Mouse (Mus musculus) liver, embryonic 11.5 days (tissue): Measurements from ENCODE around the gene Mrpl20. TPM values are rescaled to one million over a fixed set of nuclear protein-coding genes. Genes with fewer than 3 reads are reported as not detected.

Experiments used
- ATAC-seq: fragments of 200-750 bp; cut with Nextera tagmentation; replicated peaks from 2 replicates; pipeline ENCODE4 v1.8.0; 2017; ENCODE audit warnings: moderate number of reproducible peaks, mild to moderate bottlenecking, moderate TSS enrichment, moderate library complexity; ENCODE audit not compliant: low FRiP score
- DNase-seq: peaks from one replicate; pipeline ENCODE4 v3.0.0-alpha.2; 2017; ENCODE audit warnings: low spot score
- H3K27ac ChIP-seq: fragments of 300-500 bp; sonication (generic); 2 replicates; pipeline ENCODE4 v1.5.1; 2014; ENCODE audit warnings: mild to moderate bottlenecking, low read depth, low read length, control low read depth
- H3K27me3 ChIP-seq: fragments of 300-500 bp; sonication (generic); replicated peaks from 2 replicates; pipeline ENCODE4 v1.6.1; 2014; ENCODE audit warnings: low read length, mixed read lengths; ENCODE audit not compliant: control insufficient read depth, insufficient read depth
- H3K36me3 ChIP-seq: fragments of 300-500 bp; sonication (generic); 2 replicates; pipeline ENCODE4 v1.6.1; 2014; ENCODE audit warnings: mild to moderate bottlenecking, low read length, moderate library complexity, mixed read lengths; ENCODE audit not compliant: control insufficient read depth, insufficient read depth
- H3K4me1 ChIP-seq: fragments of 300-500 bp; sonication (generic); replicated peaks from 2 replicates; pipeline ENCODE4 v1.6.1; 2014; ENCODE audit warnings: low read length, mixed read lengths; ENCODE audit not compliant: control insufficient read depth, insufficient read depth
- H3K4me2 ChIP-seq: fragments of 300-500 bp; sonication (generic); 2 replicates; pipeline ENCODE4 v1.6.1; 2014; ENCODE audit warnings: mild to moderate bottlenecking, control low read depth, moderate library complexity
- H3K4me3 ChIP-seq: fragments of 300-500 bp; sonication (generic); 2 replicates; pipeline ENCODE4 v1.5.1; 2014; ENCODE audit warnings: low read depth, low read length, control low read depth
- H3K9ac ChIP-seq: fragments of 300-500 bp; sonication (generic); 2 replicates; pipeline ENCODE4 v1.6.1; 2014; ENCODE audit warnings: low read depth, low read length, control low read depth
- H3K9me3 ChIP-seq: fragments of 300-500 bp; sonication (generic); 2 replicates; pipeline ENCODE4 v1.6.1; 2016; ENCODE audit warnings: low read length, inconsistent platforms, mixed read lengths; ENCODE audit not compliant: control insufficient read depth
- WGBS: fragments of 180-500 bp; shearing (Covaris S2); extraction: QIAGEN DNeasy Blood & Tissue Kit; methylation state at CpG from one replicate; pipeline ENCODE4 v1.1.7; 2014; 5-methylcytosine and 5-hydroxymethylcytosine counted together
- polyA plus RNA-seq: library from polyadenylated mRNA; unstranded; fragments of >200 nt; fragmentation: Nextera tagmentation; extraction: Ambion mirVana; gene quantifications from 2 replicates; pipeline ENCODE4 v1.2.1, GENCODE M21; 2014

Mrpl20 gene
- polyA plus RNA-seq, 1 experiment from 2014 or later: 326 TPM

DNA sequence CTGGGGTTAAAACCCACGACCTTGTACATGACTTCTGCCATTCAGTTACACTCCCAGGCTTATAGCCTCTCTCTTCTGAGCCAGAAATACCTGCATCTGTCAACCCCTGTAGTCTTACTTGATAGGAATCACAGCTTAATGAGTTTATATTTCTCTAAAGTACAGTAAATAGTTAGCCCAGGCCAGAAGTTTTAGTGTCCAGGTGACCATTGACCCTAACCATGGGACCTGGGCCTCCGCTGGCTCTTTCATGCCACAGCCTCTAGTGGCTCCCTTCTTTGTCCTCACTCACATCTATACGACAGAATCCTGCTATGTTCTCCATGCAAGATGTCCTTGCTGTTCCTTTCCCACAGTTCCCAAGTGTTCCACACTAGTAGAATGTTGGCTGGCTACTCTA lies 5.2 kb downstream of the Mrpl20 start:
- Histone ChIP-seq H3K9me3 (no peaks in the 10 kb centered on the region), H3K27ac (no peak overlapping the region), H3K36me3 (peaks cover 40% of the 10 kb centered on the region), H3K4me3 (no peak overlapping the region), H3K4me1 (peaks cover 22% of the 10 kb centered on the region), H3K9ac (no peak overlapping the region), H3K4me2 (no peak overlapping the region), H3K27me3 (no peaks in the 10 kb centered on the region)
- ATAC-seq (no peak), DNase-seq (no peak)
- WGBS: 85% methylated on average over 3 of the region's 3 CpGs

DNA sequence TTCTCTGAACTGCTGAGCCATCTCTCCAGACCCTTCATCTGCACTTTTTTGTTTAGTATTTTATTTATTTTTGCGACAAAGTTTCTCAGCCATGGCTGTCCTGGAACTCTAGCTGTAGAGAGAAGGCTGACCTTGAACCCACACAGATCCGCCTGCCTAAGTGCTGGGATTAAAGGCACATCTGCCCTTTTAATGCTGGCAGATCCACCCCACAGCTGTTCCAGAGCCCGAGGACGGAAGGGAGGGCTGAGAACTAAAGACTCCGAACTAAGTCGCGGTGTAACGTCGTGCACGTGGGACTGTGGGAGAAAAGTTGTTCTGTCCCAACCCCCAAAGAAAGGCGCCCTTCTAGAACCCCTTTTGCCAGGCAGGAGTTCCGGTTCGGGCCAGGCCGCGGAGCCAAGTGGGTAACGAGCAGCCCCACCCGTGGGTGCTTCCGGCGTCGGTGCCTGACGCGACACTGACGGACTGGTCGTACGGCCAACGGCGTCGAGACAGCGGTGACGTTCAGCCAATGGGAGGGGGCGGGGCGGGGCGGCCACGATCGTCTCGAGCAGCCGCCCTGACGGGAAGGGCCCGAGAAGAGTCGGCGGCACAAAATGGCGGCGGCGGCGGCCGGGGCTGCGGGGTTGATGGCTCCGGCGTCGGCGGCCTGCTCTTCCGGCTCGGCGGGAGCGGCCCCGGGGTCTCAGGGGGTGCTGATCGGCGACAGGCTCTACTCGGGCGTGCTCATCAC lies 9.4 kb downstream of the Mrpl20 start, which contains the start of gene Ccnl2:
Gene Ccnl2 (plus strand): TSS at position 561 of the 736 bp plus-strand sequence.
- Histone ChIP-seq H3K27ac (peak within 1 kb of the TSS; percentile 87), H3K9ac (peak within 1 kb of the TSS; percentile 98), H3K4me2 (peak within 1 kb of the TSS; percentile 78), H3K4me3 (peak within 1 kb of the TSS; percentile 95), H3K27me3 (no peaks in the 10 kb centered on the region), H3K36me3 (peaks cover 50% of the 10 kb centered on the region), H3K9me3 (no peaks in the 10 kb centered on the region), H3K4me1 (peaks cover 18% of the 10 kb centered on the region; the same call in 1 of the 2 replicates)
- WGBS: under 1% methylated on average over 60 of the region's 60 CpGs
- ATAC-seq (peak; percentile 99), DNase-seq (peak; percentile 95)

DNA sequence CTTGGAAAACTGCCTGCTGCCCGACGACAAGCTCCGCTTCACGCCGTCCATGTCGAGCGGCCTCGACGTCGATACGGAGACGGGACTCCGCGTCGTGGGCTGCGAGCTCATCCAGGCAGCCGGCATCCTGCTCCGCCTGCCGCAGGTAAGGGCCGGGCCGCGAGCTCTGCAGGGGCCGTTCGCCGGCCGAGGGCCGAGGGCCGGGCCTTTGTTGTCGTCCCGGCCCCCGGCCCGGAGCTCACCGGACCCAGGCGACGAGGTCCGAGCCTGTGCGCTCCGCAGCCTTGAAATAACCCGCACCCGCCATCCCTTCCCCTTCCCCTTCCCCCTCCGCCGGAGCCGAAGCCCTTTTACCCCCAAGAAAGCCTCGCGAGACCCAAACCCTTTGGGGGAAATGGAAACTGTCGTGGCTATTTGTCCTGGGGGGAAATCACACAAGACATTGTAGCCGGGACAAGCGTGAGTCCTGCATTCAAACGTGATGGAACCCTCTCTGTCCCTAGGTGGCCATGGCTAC lies 10.0 kb downstream of the Mrpl20 start:
- no peaks in the 10 kb centered on the region for H3K27me3 ChIP-seq
- no peaks in the 10 kb centered on the region for H3K9me3 ChIP-seq
- peaks cover 18% of the 10 kb centered on the region; the same call in 1 of the 2 replicates for H3K4me1 ChIP-seq
- peaks cover 53% of the 10 kb centered on the region for H3K36me3 ChIP-seq
- under 1% methylated on average over 48 of the region's 49 CpGs for WGBS
- peak overlapping the region; percentile 98 for H3K9ac ChIP-seq
- DNase-seq (no peak), ATAC-seq (peak; percentile 40)
- H3K27ac ChIP-seq: peak overlapping the region; percentile 87
- peak overlapping the region; percentile 95 for H3K4me3 ChIP-seq
- peak overlapping the region; percentile 78 for H3K4me2 ChIP-seq

DNA sequence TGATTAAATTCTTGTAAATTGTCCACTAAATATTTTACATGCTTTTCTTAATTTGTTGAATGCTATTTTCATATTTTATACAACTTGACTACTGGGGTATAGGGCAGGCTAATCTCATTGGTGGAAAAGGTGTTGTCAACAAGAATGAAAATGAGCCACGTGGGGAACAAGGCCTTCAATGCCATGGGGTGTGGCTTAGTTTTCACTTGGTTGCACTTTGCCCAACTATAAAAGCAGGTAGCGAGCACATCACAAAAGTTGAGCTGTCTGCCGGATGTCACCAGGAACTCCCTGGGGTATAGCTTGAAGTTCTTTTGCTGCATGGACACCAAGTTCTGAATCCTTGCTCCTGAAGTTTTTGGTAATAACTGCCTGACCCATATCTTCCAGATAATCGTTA lies 14.9 kb downstream of the Mrpl20 start:
- Histone ChIP-seq H3K27me3 (no peaks in the 10 kb centered on the region), H3K9ac (no peak overlapping the region), H3K36me3 (peaks cover 60% of the 10 kb centered on the region), H3K4me1 (peaks cover 11% of the 10 kb centered on the region; the same call in 1 of the 2 replicates), H3K27ac (no peak overlapping the region), H3K4me2 (no peak overlapping the region), H3K4me3 (no peak overlapping the region), H3K9me3 (no peaks in the 10 kb centered on the region)
- DNase-seq (no peak), ATAC-seq (no peak)
- WGBS: 88% methylated on average over 4 of the region's 4 CpGs

DNA sequence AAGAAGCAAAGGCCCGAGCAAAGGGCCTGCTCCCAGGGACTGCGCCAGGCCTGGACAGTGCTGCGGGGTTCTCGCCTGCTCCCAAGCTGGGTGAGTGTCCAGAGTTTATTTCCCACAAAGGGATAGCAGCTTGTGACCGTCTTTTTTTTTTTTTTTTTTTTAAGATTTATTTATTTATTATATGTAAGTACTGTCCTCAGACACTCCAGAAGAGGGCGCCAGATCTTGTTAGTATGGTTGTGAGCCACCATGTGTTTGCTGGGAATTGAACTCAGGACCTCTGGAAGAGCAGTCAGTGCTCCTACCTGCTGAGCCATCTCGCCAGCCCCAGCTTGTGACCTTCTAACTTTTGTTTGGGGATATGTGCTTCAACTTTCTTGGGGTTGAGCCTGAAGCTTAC lies 18.3 kb downstream of the Mrpl20 start:
- no peak overlapping the region for H3K9ac ChIP-seq
- H3K36me3 ChIP-seq: peaks cover 72% of the 10 kb centered on the region
- H3K9me3 ChIP-seq: no peaks in the 10 kb centered on the region
- ATAC-seq (no peak), DNase-seq (no peak)
- no peak overlapping the region for H3K4me3 ChIP-seq
- no peak overlapping the region for H3K4me2 ChIP-seq
- no peak overlapping the region for H3K27ac ChIP-seq
- WGBS: 80% methylated on average over 7 of the region's 7 CpGs
- H3K4me1 ChIP-seq: no peaks in the 10 kb centered on the region
- no peaks in the 10 kb centered on the region for H3K27me3 ChIP-seq

DNA sequence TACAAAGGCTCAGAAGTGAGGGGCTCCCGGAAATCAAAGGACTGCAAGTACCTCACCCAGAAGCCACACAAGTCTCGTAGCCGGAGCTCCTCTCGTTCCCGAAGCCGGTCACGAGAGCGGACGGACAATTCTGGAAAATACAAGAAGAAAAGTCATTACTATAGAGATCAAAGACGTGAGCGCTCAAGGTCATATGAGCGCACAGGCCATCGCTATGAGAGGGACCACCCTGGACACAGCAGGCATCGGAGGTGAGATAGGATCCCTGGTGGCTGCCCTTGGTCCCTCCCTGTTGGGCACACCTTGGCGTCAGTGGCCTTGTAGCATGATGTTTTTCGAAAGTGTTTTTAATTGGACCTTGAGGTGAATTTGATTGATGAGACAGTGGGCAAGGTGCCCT lies 20.8 kb downstream of the Mrpl20 start:
- WGBS: 96% methylated on average over 16 of the region's 16 CpGs
- no peak for DNase-seq
- Histone ChIP-seq H3K4me2 (no peak overlapping the region), H3K27ac (no peak overlapping the region), H3K4me3 (no peak overlapping the region), H3K9ac (no peak overlapping the region), H3K9me3 (no peaks in the 10 kb centered on the region), H3K36me3 (peaks cover 59% of the 10 kb centered on the region), H3K4me1 (no peaks in the 10 kb centered on the region), H3K27me3 (no peaks in the 10 kb centered on the region)
- ATAC-seq: no peak

DNA sequence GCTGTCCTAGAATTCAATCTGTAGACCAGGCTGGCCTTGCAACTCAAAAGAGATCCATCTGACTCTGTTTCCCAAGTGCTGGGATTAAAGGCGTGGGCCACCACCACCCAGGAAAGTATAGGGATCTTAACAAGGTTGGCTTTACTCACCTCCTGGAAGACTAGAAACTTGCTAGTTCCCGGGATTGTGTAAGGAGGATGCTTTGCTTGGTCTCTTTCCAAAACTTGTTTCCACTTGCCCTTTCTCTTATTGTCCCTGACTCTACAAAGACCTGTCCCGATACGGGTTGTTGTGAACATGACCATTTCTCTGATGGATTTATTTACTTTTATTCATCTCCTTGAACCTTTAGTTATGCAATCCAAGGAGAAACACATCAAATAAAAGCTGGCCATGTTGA lies 27.2 kb downstream of the Mrpl20 start:
- peaks cover 20% of the 10 kb centered on the region for H3K4me1 ChIP-seq
- WGBS: 93% methylated on average over 4 of the region's 4 CpGs
- no peak for DNase-seq
- H3K9ac ChIP-seq: no peak overlapping the region
- no peak overlapping the region for H3K4me2 ChIP-seq
- no peaks in the 10 kb centered on the region for H3K27me3 ChIP-seq
- no peak overlapping the region for H3K27ac ChIP-seq
- no peaks in the 10 kb centered on the region for H3K9me3 ChIP-seq
- H3K4me3 ChIP-seq: peak overlapping the region; percentile 0; the same call in 1 of the 2 replicates
- no peak for ATAC-seq
- peaks cover 19% of the 10 kb centered on the region; the same call in 1 of the 2 replicates for H3K36me3 ChIP-seq

DNA sequence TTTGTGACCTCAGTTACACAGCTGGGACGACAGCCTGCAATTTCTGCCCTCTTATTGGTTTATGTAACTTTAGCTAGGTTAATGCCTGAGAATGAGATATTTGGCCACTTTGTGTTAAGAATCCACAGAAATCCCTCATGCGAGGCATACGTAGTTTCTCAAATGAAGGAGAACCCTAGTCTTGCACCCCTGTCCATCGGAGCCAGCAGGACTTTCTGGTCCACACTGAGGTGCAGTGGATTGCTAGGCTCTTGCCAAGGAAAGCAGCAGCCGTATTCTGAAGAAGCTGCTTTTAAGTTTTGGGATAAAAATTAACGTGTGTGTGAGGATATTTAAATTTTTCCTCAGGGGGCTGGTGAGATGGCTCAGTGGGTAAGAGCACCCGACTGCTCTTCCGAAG lies 27.9 kb downstream of the Mrpl20 start:
- Histone ChIP-seq H3K27ac (no peak overlapping the region), H3K36me3 (peaks cover 13% of the 10 kb centered on the region; the same call in 1 of the 2 replicates), H3K27me3 (no peaks in the 10 kb centered on the region), H3K4me1 (peaks cover 20% of the 10 kb centered on the region), H3K9me3 (no peaks in the 10 kb centered on the region), H3K9ac (no peak overlapping the region), H3K4me3 (peak overlapping the region; percentile 93), H3K4me2 (peak overlapping the region; percentile 97)
- ATAC-seq (no peak), DNase-seq (no peak)
- 50% methylated on average over 8 of the region's 8 CpGs for WGBS
